ENCODE assay signal across 19 mouse cellular contexts in genomic region chr14:8029752-8030151, GRCm38 (mm10). TPM values are rescaled to one million over a fixed set of nuclear protein-coding genes. Genes with fewer than 3 reads are reported as not detected.
DNase-seq lines count a peak whose midpoint lies in the region; ATAC-seq and TF ChIP-seq lines count a peak whose summit lies in the region.
"Had no signal": no experiment of that assay in that cellular context is flagged by ENCODE, and none has a peak within 500 bp of the region (broad histone marks: within the 10 kb centered on the region; RNA-seq: fewer than 3 reads in every experiment).

No protein-coding gene starts in this region.

- H3K36me3 ChIP-seq in heart, embryonic 16.5 days (ENCODE audit: control insufficient read depth, insufficient read depth): no peaks in the 10 kb centered on the region
- H3K36me3 ChIP-seq: embryonic facial prominence, embryonic 10.5 days; heart, embryonic 15.5 days; hindbrain, embryonic 13.5 days had no signal

- intact Hi-C loops in gastrocnemius, adult 2 months (cut with DNase I): no loop called here
- intact Hi-C loops in left cerebral cortex, adult 2 months (cut with DNase I): loop anchor here (1.0 to 2.0 kb wide), 2 partner anchors 9 to 27 kb away; partner anchors contain the start of gene Abhd6

- peak overlapping the region; percentile 35; the same call in 1 of the 2 replicates for H3K27ac ChIP-seq in gastrocnemius, adult 2 months
- H3K27ac ChIP-seq in heart, embryonic 16.5 days (ENCODE audit: low read length): peak overlapping the region; percentile 28; the same call in 1 of the 2 replicates
- peak overlapping the region; percentile 44; the same call in 1 of the 2 replicates for H3K27ac ChIP-seq in left cerebral cortex, adult 2 months
- H3K27ac ChIP-seq: embryonic facial prominence, embryonic 10.5 days; forebrain, embryonic 13.5 days; hindbrain, embryonic 13.5 days; hindbrain, postnatal 0 days had no signal

- no peak overlapping the region for H3K4me2 ChIP-seq in heart, embryonic 16.5 days (ENCODE audit: low read depth, low read length)
- H3K4me2 ChIP-seq: forebrain, embryonic 13.5 days; heart, embryonic 15.5 days; hindbrain, embryonic 13.5 days had no signal

- H3K27me3 ChIP-seq in heart, embryonic 16.5 days (ENCODE audit: control insufficient read depth, insufficient read depth, low read length): no peaks in the 10 kb centered on the region
- H3K27me3 ChIP-seq: forebrain, embryonic 13.5 days; heart, embryonic 15.5 days; hindbrain, embryonic 13.5 days had no signal

- no peak for ATAC-seq in heart, embryonic 16.5 days (replicated peaks; ENCODE audit: extremely low read depth, insufficient read depth, low FRiP score)
- ATAC-seq: forebrain, embryonic 13.5 days; forebrain, postnatal 0 days; hindbrain, postnatal 0 days had no signal

- H3K4me1 ChIP-seq in heart, embryonic 16.5 days (ENCODE audit: control insufficient read depth, insufficient read depth, low read length): peaks cover 3% of the 10 kb centered on the region; the same call in 1 of the 2 replicates
- H3K4me1 ChIP-seq: hindbrain, embryonic 13.5 days had no signal

- 78% methylated on average over 1 of the region's 1 CpGs for WGBS in heart, embryonic 16.5 days

- H3K4me3 ChIP-seq in gastrocnemius, adult 2 months: no peak overlapping the region
- H3K4me3 ChIP-seq in heart, embryonic 16.5 days (ENCODE audit: low read length): no peak overlapping the region
- no peak overlapping the region for H3K4me3 ChIP-seq in left cerebral cortex, adult 2 months
- H3K4me3 ChIP-seq: embryonic facial prominence, embryonic 10.5 days; forebrain, embryonic 13.5 days; heart, embryonic 15.5 days; hindbrain, embryonic 13.5 days had no signal

- no peak for TF ChIP-seq CTCF in gastrocnemius, adult 2 months (IDR thresholded peaks at IDR 0.05)
- no peak for TF ChIP-seq CTCF in left cerebral cortex, adult 2 months (IDR thresholded peaks at IDR 0.05)

- no peaks in the 10 kb centered on the region for H3K9me3 ChIP-seq in heart, embryonic 16.5 days (replicated peaks; ENCODE audit: control insufficient read depth, low read length)
- H3K9me3 ChIP-seq: embryonic facial prominence, embryonic 10.5 days; forebrain, embryonic 13.5 days; heart, embryonic 15.5 days; hindbrain, embryonic 13.5 days had no signal

- H3K9ac ChIP-seq in heart, embryonic 16.5 days (ENCODE audit: low read length): no peak overlapping the region
- H3K9ac ChIP-seq: forebrain, embryonic 13.5 days; forebrain, postnatal 0 days; heart, embryonic 15.5 days; hindbrain, embryonic 13.5 days had no signal

- DNase-seq in gastrocnemius, adult 2 months: no peak
- no peak for DNase-seq in gastrocnemius, postnatal 10 days
- DNase-seq in heart, postnatal 4 days: no peak
- DNase-seq in left cerebral cortex, adult 2 months (ENCODE audit: extremely low spot score in 1 of 2, low spot score in 2 of 2): no peak
- DNase-seq in left cerebral cortex, adult 8-10 months (ENCODE audit: low spot score in 2 of 2): no peak
- DNase-seq in right cerebral cortex, postnatal 10 days (ENCODE audit: low spot score in 2 of 2): no peak
- DNase-seq: cerebellum, postnatal 10 days; forebrain, postnatal 0 days; gastrocnemius, postnatal 36 days had no signal

RNA-seq across cellular contexts. Expression of gene Abhd6, which starts 27.1 kb away (rescaled TPM):
- total RNA-seq in gastrocnemius, adult 2 months (2021): 1 to 10 TPM; 4.8 to 7.3 TPM
- 1 to 10 TPM; 2.8 TPM for total RNA-seq in gastrocnemius, postnatal 10 days (2021)
- polyA plus RNA-seq in heart, embryonic 16.5 days (2015; fragmentation: Nextera tagmentation; extraction: Ambion mirVana): 11.6 and 13.1 TPM in 2 replicates
- 1 to 10 TPM; 5.1 to 5.8 TPM for total RNA-seq in heart, postnatal 4 days (2021)
- total RNA-seq in left cerebral cortex, adult 2 months (2021): 10 to 100 TPM; 69.2 to 78.7 TPM
- total RNA-seq in left cerebral cortex, adult 8-10 months (2022): 10 to 100 TPM; 55.1 to 60.3 (median 55.6) TPM
- total RNA-seq: MEL had no signal

RNA-seq across cellular contexts. Expression of gene Dnase1l3, which starts 35.4 kb away (rescaled TPM):
- not detected for total RNA-seq in gastrocnemius, adult 2 months (2021)
- under 1 TPM; 0.05 to 0.11 TPM for total RNA-seq in gastrocnemius, postnatal 10 days (2021)
- polyA plus RNA-seq in heart, embryonic 16.5 days (2015; fragmentation: Nextera tagmentation; extraction: Ambion mirVana): 0.62 and 1.1 TPM in 2 replicates
- total RNA-seq in heart, postnatal 4 days (2021): not detected
- total RNA-seq in left cerebral cortex, adult 2 months (2021): under 1 TPM in 1 of 2 experiments, not detected in 1; 0.07 TPM
- under 1 TPM in 1 of 4 experiments, not detected in 3; 0.07 TPM for total RNA-seq in left cerebral cortex, adult 8-10 months (2022)
- total RNA-seq: forebrain, postnatal 0 days; gastrocnemius, adult 18-20 months; gastrocnemius, postnatal 36 days; hematopoietic stem cell, adult 5-6 weeks; hindbrain, postnatal 0 days; MEL had no signal
- polyA plus RNA-seq: C2C12 had no signal

RNA-seq across cellular contexts. Expression of gene Rpp14, which starts 50.4 kb away (rescaled TPM):
- total RNA-seq in gastrocnemius, adult 2 months (2021): 10 to 100 TPM; 24.2 to 31.5 TPM
- 10 to 100 TPM; 21.4 to 22.7 TPM for total RNA-seq in gastrocnemius, postnatal 10 days (2021)
- polyA plus RNA-seq in heart, embryonic 16.5 days (2015; fragmentation: Nextera tagmentation; extraction: Ambion mirVana): 39.7 and 47.7 TPM in 2 replicates
- total RNA-seq in heart, postnatal 4 days (2021): 10 to 100 TPM; 21.9 to 22.3 TPM
- 10 to 100 TPM; 32.7 to 40.2 TPM for total RNA-seq in left cerebral cortex, adult 2 months (2021)
- total RNA-seq in left cerebral cortex, adult 8-10 months (2022): 10 to 100 TPM; 25.1 to 31.7 (median 29.3) TPM

Comparison
In these comparisons a context has a peak if more than half of its experiments do, and no peak if none do; other contexts are left out.
1. RNA of gene Abhd6, which starts 27.1 kb away (total RNA-seq): 69.2 to 78.7 TPM in left cerebral cortex, adult 2 months and 55.1 to 60.3 TPM in left cerebral cortex, adult 8-10 months; 4.8 to 7.3 TPM in gastrocnemius, adult 2 months, 5.1 to 5.8 TPM in heart, postnatal 4 days and 2.8 TPM in gastrocnemius, postnatal 10 days; every median in the first group is over 4 times any median in the second.
2. Peak in every context shown above with its lines, with median percentiles within 50 percentile points of each other: H3K27ac ChIP-seq.